Mouse (Mus musculus): Measurements from ENCODE around the gene Ogfod1.

Gene Ogfod1

DNA sequence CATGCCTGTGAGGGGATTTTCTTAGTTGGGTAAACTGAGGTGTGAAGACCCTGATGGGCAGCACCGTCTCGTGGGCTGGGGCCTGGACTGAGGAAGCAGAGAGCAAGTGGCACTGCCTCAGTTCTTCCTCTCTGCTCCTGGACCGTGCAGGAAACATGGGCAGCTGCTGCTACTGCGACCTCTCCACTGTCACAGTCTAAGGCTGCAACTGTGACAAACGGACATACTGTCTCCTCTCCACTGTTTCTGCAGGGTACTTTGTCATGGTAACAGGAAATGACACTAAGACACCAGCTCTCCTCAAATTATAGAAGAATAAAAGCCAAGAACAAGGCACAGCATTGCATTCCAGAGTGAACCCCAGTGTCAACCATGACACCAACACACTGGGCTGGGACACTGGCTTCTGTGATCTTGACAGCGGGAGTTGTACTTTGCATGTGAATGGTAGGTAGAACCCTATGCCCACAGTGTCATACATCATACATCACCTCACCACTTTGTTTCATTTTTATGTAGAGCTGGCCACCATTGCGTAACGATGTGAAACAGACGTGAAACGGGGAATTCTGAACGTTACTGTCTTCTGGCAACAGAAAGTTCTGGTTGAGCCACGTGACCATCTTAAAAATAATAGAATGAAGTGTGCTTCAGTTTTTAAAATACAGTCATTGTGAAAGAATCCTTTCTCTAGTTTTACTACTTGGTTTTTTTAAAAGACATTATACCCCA is 39.6 kb downstream of the Ogfod1 start:
- DNase-seq = no peak

DNA sequence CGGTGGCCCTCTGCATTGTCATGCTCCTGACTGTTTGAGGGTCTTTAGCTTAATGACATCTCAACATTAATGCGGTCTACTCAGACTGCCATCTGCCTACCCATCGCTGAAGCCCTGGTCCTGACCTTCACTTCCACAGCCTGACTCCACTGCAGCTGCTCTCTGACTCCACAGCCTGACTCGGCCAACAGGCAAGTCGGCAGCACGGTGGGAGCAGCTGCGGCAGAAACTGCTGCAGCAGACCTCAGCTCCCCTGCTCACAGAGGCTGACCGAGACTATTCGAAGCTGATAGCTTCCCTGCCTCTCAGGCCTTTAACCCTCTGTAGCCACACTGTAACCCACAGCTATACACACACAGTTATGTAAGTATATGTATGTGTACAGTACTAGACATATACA is 51.0 kb downstream of the Ogfod1 start:
- no peak for DNase-seq

GRCm38 (mm10) chr8:94089715-94090114 is 52.7 kb downstream of the Ogfod1 start:
- no peak for DNase-seq

DNA sequence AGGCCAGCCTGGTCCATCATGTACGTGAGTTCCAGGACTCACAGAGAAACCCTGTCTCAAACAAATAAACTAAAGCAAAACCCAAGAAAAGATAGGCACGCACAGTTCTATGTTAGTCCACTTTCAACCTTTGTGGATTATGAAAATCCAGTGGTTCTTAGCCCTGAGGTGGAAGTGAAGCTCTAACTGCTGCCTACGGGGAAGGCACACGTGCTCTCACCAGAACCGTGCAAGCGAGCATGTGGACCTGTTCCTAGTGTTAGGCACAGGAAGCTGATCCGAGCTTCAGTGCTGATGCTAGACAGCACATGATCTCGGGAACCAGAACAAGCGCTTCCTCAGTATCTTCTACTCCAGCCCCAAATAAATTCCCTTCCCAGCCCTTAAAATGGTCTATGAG is 55.9 kb downstream of the Ogfod1 start:
- no peak for DNase-seq

DNA sequence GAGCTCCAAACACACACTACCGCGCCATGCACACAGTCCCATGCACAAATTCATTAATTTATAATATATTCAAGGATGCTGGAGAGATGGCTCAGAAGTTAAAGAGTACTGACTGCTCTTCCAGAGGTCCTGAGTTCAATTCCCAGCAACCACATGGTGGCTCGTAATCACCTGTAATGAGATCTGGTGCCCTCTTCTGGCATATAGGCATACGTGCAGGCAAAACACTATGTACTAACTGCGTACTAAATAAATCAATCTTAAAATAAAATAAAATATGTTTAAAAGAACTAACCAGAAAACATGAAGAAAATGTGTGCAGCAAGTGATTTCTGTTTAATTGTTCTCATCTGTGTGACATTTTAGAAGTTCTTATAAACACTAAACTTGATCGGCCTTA is 57.3 kb downstream of the Ogfod1 start:
- DNase-seq = no peak

GRCm38 (mm10) chr8:94098081-94098974 is 61.3 kb downstream of the Ogfod1 start, which contains the start of gene Bbs2:
Bbs2 (minus strand) TSS chr8:94098928.
- DNase-seq = peak; percentile 99

DNA sequence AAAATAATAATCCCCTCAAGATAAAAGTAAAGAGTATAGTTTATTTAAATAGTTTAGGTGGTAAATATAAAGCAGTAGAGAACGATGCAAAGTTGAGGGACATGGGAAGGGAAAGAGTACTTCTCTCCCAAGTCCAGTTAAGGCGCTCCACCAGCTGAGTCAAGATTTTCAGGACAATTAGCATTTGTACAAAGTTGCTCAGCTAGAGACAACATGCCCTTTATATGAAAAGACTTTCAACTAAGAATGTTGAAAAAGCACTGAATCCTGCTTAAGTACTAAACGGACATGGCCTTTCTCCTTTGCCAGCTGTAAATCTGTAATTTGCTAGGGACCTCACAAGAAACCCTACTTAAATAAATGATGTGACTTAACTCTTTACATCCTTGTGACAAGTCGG is 62.0 kb downstream of the Ogfod1 start:
- DNase-seq = peak; percentile 23

- no peak for DNase-seq
Measured at GRCm38 (mm10) chr8:94104146-94104545, 67.1 kb downstream of the Ogfod1 start.

GRCm38 (mm10) chr8:94107871-94108270 is 70.9 kb downstream of the Ogfod1 start:
- no peak for DNase-seq

DNA sequence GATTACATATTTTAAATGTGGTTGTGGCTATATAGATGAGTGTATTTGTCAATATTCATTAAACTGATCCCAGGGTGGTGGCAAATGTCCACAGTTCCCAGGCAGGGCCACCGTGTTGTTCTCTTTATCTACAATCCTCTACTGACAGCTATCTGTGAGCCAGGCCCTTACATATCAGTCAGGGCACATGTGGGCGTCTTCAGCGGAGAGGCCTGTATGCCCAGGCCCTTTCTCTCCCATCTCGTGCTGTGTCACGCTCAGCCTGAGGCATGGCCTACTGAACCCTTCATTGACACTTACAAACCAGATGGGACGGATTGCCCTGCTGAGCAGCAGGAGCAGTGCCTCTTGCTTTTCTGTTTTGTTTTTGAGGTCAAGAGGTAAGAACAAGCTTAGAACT is 72.4 kb downstream of the Ogfod1 start:
- DNase-seq = no peak

- DNase-seq = no peak
Measured at GRCm38 (mm10) chr8:94109835-94110234, 72.8 kb downstream of the Ogfod1 start.

- DNase-seq = no peak
Measured at GRCm38 (mm10) chr8:94110526-94111177, 73.7 kb downstream of the Ogfod1 start.

DNA sequence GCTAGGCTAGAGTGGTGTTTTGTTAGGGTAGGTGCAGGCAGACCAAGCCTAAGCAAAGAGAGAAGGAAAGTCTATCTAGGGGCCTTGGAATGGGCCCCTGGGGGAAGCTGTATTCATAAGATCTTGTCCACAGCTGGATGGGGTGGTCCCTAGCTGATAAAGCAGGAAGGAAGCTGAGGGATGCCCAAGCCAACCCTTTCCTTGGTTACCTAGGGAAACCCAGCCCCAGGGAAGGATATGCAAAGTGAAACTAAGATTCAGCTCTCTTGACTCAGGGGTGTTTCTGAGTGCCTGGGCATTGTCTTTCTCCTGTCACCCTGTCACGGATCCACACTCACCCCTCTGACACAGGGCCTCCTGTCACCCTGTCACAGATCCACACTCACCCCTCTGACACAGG is 76.4 kb downstream of the Ogfod1 start:
- DNase-seq = no peak

- no peak for DNase-seq
Measured at GRCm38 (mm10) chr8:94113972-94114371, 77.0 kb downstream of the Ogfod1 start.
